Mouse (Mus musculus) E14TG2a.4 (cell line): ENCODE data around the gene Pdlim1.

ENCODE experiments used
- CTCF ChIP-seq: conservative IDR thresholded peaks from 2 replicates; pipeline ENCODE4 v1.5.1; 2014; ENCODE audit warnings: low read length
- NANOG ChIP-seq: IDR thresholded peaks from 2 replicates; pipeline ENCODE4 v1.6.1; 2014; ENCODE audit warnings: borderline replicate concordance, low read length, mixed read lengths
- POU5F1 ChIP-seq: IDR thresholded peaks from 2 replicates; pipeline ENCODE4 v1.6.1; 2014; ENCODE audit warnings: low read length, borderline replicate concordance

GRCm38 (mm10) chr19:40226516-40227151, 45.0 kb downstream of the Pdlim1 start:
- TF ChIP-seq CTCF, result no peak
- no peak for TF ChIP-seq NANOG
- TF ChIP-seq POU5F1, result no peak
